Comparison of ENCODE assay signal across 19 mouse cellular contexts in genomic region chr10:117185399-117186089, GRCm38 (mm10). TPM values are rescaled to one million over a fixed set of nuclear protein-coding genes. Genes with fewer than 3 reads are reported as not detected.
"Had no signal": no experiment of that assay in that cellular context is flagged by ENCODE, and none has a peak within 500 bp of the region (broad histone marks: within the 10 kb centered on the region; RNA-seq: fewer than 3 reads in every experiment).

No protein-coding gene starts in this region.

- H3K27ac ChIP-seq: kidney, postnatal 0 days; limb, embryonic 12.5 days; liver, embryonic 13.5 days; midbrain, embryonic 13.5 days; neural tube, embryonic 15.5 days had no signal

- DNase-seq: kidney, adult 11 months; kidney, adult 9 months; kidney, postnatal 36 days; layer of hippocampus, adult 9-11 months; liver, embryonic 13.5 days; lung, adult 2 months; lung, postnatal 36 days; thymus, adult 2 months; thymus, postnatal 36 days had no signal

- H3K4me2 ChIP-seq: limb, embryonic 12.5 days; liver, embryonic 13.5 days; midbrain, embryonic 13.5 days; neural tube, embryonic 15.5 days had no signal

- ATAC-seq: lung, postnatal 0 days; midbrain, embryonic 13.5 days had no signal

- H3K36me3 ChIP-seq: limb, embryonic 12.5 days; liver, embryonic 13.5 days; midbrain, embryonic 13.5 days; neural tube, embryonic 15.5 days had no signal

- H3K27me3 ChIP-seq: limb, embryonic 12.5 days; liver, embryonic 13.5 days; midbrain, embryonic 13.5 days; neural tube, embryonic 15.5 days had no signal

- H3K4me3 ChIP-seq: limb, embryonic 12.5 days; liver, embryonic 13.5 days; midbrain, embryonic 13.5 days; myocyte; neural tube, embryonic 15.5 days had no signal

- H3K9me3 ChIP-seq: limb, embryonic 12.5 days; liver, embryonic 13.5 days; midbrain, embryonic 13.5 days; neural tube, embryonic 15.5 days had no signal

- H3K4me1 ChIP-seq: limb, embryonic 12.5 days; midbrain, embryonic 13.5 days; neural tube, embryonic 15.5 days had no signal

- H3K9ac ChIP-seq: limb, embryonic 12.5 days; liver, embryonic 13.5 days; midbrain, embryonic 13.5 days; neural tube, embryonic 15.5 days had no signal

RNA-seq across cellular contexts. Expression of gene 9530003J23Rik, which starts 53.0 kb away (rescaled TPM):
- total RNA-seq: layer of hippocampus, adult 18-20 months; left cerebral cortex, postnatal 36 days; megakaryocyte progenitor cell, adult 5-6 weeks had no signal
- polyA plus RNA-seq: kidney, postnatal 0 days; limb, embryonic 12.5 days; liver, embryonic 13.5 days; midbrain, embryonic 13.5 days; myocyte; neural tube, embryonic 11.5 days; neural tube, embryonic 15.5 days; thymus, adult 2 months had no signal
